Mouse (Mus musculus) T-helper 2 cell (primary cell): ENCODE measurements around the gene Nyap1.

ENCODE experiments used
- in situ Hi-C: fragments of 300-600 bp; cut with MboI, MseI; formaldehyde crosslinking; loops from one replicate; pipeline ENCODE4 v1.15.1; 2025; ENCODE audit warnings: high pct_unique_total_duplicates

Gene Nyap1

GRCm38 (mm10) chr5:137741023-137741931 lies at the start of gene Nyap1:
Gene Nyap1, minus strand, starts transcription at chr5:137741607.
- in situ Hi-C loops, result no loop called here

GRCm38 (mm10) chr5:137788946-137789531 lies 47.6 kb upstream of the Nyap1 start:
- in situ Hi-C loops, result no loop called here

- in situ Hi-C loops, result no loop called here
Measured at GRCm38 (mm10) chr5:137788171-137788570, 46.8 kb upstream of the Nyap1 start.

GRCm38 (mm10) chr5:137787151-137787928 lies 45.9 kb upstream of the Nyap1 start, which contains the start of the genes Mepce and Zcwpw1:
Gene Mepce, minus strand, starts transcription at chr5:137787655.
Gene Zcwpw1, plus strand, starts transcription at chr5:137787798.
- in situ Hi-C loops, result no loop called here

GRCm38 (mm10) chr5:137786109-137786942 lies 44.9 kb upstream of the Nyap1 start:
- in situ Hi-C loops, result no loop called here

- in situ Hi-C loops, result no loop called here
Measured at GRCm38 (mm10) chr5:137785164-137786031, 44.0 kb upstream of the Nyap1 start.

GRCm38 (mm10) chr5:137784546-137784945 lies 43.1 kb upstream of the Nyap1 start:
- in situ Hi-C loops, result no loop called here

- in situ Hi-C loops, result no loop called here
Measured at GRCm38 (mm10) chr5:137783901-137784540, 42.6 kb upstream of the Nyap1 start.

- in situ Hi-C loops, result no loop called here
Measured at GRCm38 (mm10) chr5:137782776-137783522, 41.5 kb upstream of the Nyap1 start.

GRCm38 (mm10) chr5:137781661-137782060 lies 40.3 kb upstream of the Nyap1 start:
- in situ Hi-C loops, result no loop called here

GRCm38 (mm10) chr5:137779053-137779933 lies 37.9 kb upstream of the Nyap1 start:
- in situ Hi-C loops, result loop anchor here (5.0 kb wide), 1 partner anchor 247 kb away; the partner anchor contains the start of genes Epo and Gnb2

GRCm38 (mm10) chr5:137778635-137779034 lies 37.2 kb upstream of the Nyap1 start, which contains the start of gene Ppp1r35:
Gene Ppp1r35, plus strand, starts transcription at chr5:137778849.
- in situ Hi-C loops, result loop anchor here (5.0 kb wide), 1 partner anchor 246 kb away; the partner anchor contains the start of genes Epo and Gnb2

GRCm38 (mm10) chr5:137777267-137777845 lies 35.9 kb upstream of the Nyap1 start:
- in situ Hi-C loops, result loop anchor here (5.0 kb wide), 1 partner anchor 245 kb away; the partner anchor contains the start of genes Epo and Gnb2

GRCm38 (mm10) chr5:137776408-137776918 lies 35.1 kb upstream of the Nyap1 start:
- in situ Hi-C loops, result loop anchor here (5.0 kb wide), 1 partner anchor 244 kb away; the partner anchor contains the start of genes Epo and Gnb2

GRCm38 (mm10) chr5:137775587-137776290 lies 34.3 kb upstream of the Nyap1 start:
- in situ Hi-C loops, result loop anchor here (5.0 kb wide), 1 partner anchor 243 kb away; the partner anchor contains the start of genes Epo and Gnb2

- in situ Hi-C loops, result no loop called here
Measured at GRCm38 (mm10) chr5:137772755-137773154, 31.3 kb upstream of the Nyap1 start.
